Mouse (Mus musculus) liver, embryonic 14 days (tissue): Measurements from ENCODE around the gene Tro. TPM values are rescaled to one million over a fixed set of nuclear protein-coding genes. Genes with fewer than 3 reads are reported as not detected.

Source experiments
- polyA plus RNA-seq: library from polyadenylated mRNA; depleted of rRNA; stranded (reverse); fragments of >200 nt; gene quantifications from 2 replicates; pipeline ENCODE4 v1.2.3, GENCODE M21; 2012; rRNA removed

The Tro gene
- polyA plus RNA-seq = 0.89 and 1.1 TPM in 2 replicates

DNA sequence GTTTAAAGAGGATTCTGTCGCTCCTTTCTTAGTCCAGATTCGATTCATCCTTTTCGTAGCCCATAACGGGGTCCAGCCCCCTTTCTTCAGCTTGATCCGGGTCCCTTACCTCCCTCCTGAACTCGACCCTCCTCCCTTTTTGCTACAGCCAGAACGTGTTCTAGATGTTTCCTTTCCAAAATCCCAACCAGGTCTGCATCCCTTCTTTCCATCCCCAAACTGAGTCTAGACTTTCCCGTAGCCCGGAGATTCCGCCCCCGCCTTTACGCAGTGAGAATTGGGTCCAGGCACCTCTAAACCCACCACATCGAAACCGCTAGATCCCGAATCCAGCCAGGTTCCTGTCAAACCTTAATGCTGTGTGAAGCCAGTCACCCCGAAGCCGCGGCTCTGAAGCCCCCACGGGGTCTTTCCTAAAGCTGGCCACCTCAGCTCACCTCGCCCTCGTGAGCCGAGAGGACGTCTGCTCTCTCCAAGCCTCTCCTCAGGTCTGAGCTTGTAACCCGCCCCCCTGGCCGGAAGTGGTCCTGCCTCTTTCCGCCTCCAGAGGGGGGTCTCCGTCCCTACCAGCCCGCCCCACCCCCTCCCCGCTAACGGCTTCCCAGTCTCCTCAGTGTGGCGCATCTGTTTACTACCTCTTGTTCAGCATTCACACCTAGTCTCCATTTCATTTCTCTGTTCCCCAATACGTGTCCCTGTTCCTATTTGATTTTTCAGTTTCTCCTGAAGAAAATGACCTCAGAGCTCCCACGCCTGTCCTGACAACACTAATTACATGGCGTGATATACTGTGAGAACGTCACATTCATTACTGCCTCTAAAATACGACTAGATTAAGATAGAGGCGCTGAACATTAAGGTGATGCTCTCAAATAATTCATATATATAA is at the start of gene Tro:
TSS of gene Tro (minus strand) at position 676 of the 889 bp plus-strand sequence.

Other genes starting within 250 kb of the Tro start
- 12.9 and 13.5 TPM in 2 replicates for gene Tmem29, start 198.4 kb downstream of the Tro start, polyA plus RNA-seq
- gene Alas2, start 110.2 kb downstream of the Tro start, polyA plus RNA-seq = 886 and 1,002 TPM in 2 replicates
- 6.3 and 7.0 TPM in 2 replicates for gene Pfkfb1, start 69.4 kb downstream of the Tro start, polyA plus RNA-seq
- 7.8 and 9.8 TPM in 2 replicates for gene Apex2, start 67.7 kb downstream of the Tro start, polyA plus RNA-seq
- 24.6 and 25.0 TPM in 2 replicates for gene Maged2, start 156.8 kb upstream of the Tro start, polyA plus RNA-seq